Mouse (Mus musculus) myocyte (in vitro differentiated cells): ENCODE results near the gene Gm10803.

Experiments
- MAX ChIP-seq: IDR thresholded peaks from one replicate; pipeline ENCODE4 v1.6.1; 2011; ENCODE audit warnings: low read depth, mild to moderate bottlenecking, control low read depth
- MYOD1 ChIP-seq, 3 experiments: IDR thresholded peaks; one replicate each; pipeline ENCODE4 v1.6.1; 2011; ENCODE audit warnings: control low read depth in 2 of 3, low read depth in 2 of 3, mild to moderate bottlenecking in 2 of 3, moderate library complexity in 1 of 3; ENCODE audit not compliant: insufficient read length in 2 of 3, control insufficient read depth in 1 of 3
- MYOG ChIP-seq, 3 experiments: IDR thresholded peaks; one replicate each; pipeline ENCODE4 v1.6.1; 2011; ENCODE audit warnings: control low read depth in 2 of 3, low read depth in 2 of 3, mild to moderate bottlenecking in 2 of 3; ENCODE audit not compliant: insufficient read length in 2 of 3, control insufficient read depth in 1 of 3, insufficient read depth in 1 of 3
- POLR2A ChIP-seq: IDR thresholded peaks from one replicate; pipeline ENCODE4 v1.6.1; 2011; ENCODE audit warnings: low read depth, mild to moderate bottlenecking, control low read depth, moderate library complexity; ENCODE audit not compliant: insufficient read length
- POLR2AphosphoS2 ChIP-seq: IDR thresholded peaks from one replicate; pipeline ENCODE4 v1.6.1; 2011; ENCODE audit warnings: low read depth, control low read depth; ENCODE audit not compliant: insufficient read length
- REST ChIP-seq: IDR thresholded peaks from one replicate; pipeline ENCODE4 v1.6.1; 2011; ENCODE audit warnings: mild to moderate bottlenecking, control low read depth, moderate library complexity; ENCODE audit not compliant: insufficient read depth, insufficient read length
- TCF12 ChIP-seq: IDR thresholded peaks from one replicate; pipeline ENCODE4 v1.6.1; 2011; ENCODE audit warnings: mild to moderate bottlenecking, control low read depth; ENCODE audit not compliant: poor library complexity, insufficient read depth, severe bottlenecking
- USF1 ChIP-seq: IDR thresholded peaks from one replicate; pipeline ENCODE4 v1.6.1; 2011; ENCODE audit warnings: low read depth, mild to moderate bottlenecking, control low read depth, moderate library complexity

GRCm38 (mm10) chr2:93613020-93613419 is 52.7 kb downstream of the Gm10803 start:
- TF ChIP-seq POLR2A (no peak), MAX (no peak), TCF12 (no peak), POLR2AphosphoS2 (no peak), MYOD1 (IDR thresholded peaks at IDR 0.05; ENCODE audit: control insufficient read depth in 1 of 3, insufficient read length in 2 of 3, low read depth in 2 of 3) (no peak), USF1 (no peak), REST (no peak), MYOG (IDR thresholded peaks at IDR 0.05; ENCODE audit: control insufficient read depth in 1 of 3, insufficient read depth in 1 of 3, insufficient read length in 2 of 3, low read depth in 2 of 3) (no peak)
